Mouse (Mus musculus): Measurements from ENCODE around the gene Pqlc3.

Pqlc3 gene

GRCm38 (mm10) chr12:17001211-17001610, 1.0 kb upstream of the Pqlc3 start:
- no peak for DNase-seq

GRCm38 (mm10) chr12:17000628-17001027, 420 bp upstream of the Pqlc3 start:
- DNase-seq, result no peak

DNA sequence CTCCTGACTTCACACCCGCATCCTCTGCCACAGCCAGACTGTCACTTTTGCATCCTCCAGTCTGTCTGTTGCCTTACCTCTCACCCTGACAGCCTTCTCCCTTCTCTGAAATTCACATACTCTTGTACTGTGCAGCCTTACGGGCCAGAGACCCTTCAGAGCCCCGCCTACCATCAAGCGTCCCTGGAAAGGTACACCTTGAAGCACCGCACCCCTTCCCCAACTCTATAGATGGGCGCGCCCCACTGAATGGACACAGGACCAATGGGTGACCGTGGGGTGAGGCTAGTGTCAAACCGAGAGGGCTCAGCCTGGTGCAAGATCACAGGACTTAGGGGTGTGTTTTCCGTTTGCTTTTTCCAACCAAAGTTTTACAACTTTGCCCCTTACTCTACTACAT, 1.1 kb downstream of the Pqlc3 start:
- no peak for DNase-seq

DNA sequence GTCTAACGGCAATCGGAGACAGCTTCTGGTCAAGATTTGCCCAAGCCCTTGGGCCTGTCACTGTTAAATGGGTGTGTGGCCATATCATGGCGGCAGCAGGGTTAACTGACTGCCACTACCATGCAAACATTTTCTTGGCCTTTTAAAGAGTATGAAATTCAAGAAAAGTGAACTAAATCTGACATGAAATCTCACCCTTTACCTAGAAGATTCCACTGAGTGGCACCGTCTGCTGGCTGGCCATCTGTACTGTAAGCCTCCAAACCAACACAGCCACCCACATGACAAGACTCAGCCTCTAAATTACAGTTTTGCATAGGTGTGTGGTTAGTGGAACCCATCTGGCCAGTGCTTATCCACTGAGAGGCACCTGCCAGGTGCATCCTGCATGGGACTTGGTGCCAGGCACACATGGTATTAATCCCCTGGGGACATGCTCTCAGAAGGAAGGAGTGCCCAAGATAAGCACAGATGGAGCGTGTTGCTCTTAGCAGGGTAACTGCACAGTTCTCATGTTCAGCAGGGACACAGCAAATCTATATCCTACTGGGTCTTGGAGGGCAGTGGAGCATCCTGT, 3.2 kb downstream of the Pqlc3 start:
- no peak for DNase-seq

DNA sequence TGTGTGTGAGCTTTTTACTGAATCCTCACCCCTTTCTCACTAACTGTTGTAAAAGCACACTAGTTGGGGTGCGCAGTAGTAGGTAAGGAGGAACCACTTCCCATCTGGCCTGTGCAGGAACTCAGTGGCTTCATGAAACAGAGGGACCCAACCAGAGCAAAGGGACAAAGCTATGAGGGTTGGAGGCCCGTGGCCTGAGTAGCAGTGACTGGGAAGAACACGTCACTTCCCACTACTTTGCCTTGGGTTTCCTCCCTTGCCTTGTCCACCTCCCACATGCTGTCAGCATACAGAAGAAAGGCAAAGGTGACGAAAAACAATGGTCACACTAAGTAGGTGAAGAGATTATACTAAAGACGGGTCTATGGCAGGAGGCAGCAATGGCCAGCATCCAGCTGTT, 3.9 kb downstream of the Pqlc3 start:
- DNase-seq, result no peak

DNA sequence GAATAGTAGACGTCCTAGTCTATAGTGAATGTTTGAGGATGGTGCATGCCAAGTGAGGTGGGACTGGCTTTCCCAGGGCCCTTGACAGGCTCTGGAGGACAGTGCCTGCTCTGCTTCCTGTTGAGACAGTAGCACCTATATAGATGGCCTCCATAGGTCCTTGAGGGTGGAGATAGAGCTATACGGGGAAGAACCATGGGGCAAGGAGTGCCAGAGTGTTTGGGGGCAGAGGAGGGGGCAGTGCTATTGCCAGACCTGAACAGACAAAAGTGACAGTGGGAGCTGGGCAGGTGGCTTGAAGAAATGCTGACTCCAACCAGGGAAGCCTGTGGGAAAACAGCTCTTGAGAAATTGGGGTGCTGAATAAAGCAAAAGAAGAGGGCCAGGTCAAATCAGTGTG, 5.9 kb downstream of the Pqlc3 start:
- no peak for DNase-seq

DNA sequence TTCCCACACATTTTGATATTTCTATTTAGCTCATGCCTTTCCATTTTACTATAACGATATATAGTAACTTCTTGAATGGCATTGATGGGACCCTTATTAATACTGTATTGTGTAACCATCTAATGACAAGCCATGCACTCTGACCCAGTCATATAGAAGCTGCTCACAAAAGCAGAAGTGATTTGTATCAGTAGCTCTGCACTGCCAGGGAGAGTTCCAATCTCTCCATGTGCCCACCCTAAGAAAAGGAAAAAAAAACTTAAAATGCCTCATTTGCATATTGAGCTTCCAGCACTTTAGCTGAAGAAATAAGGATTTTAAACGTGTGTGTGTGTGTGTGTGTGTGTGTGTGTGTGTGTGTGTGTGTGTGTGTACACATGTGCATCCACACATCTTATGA, 7.9 kb downstream of the Pqlc3 start:
- no peak for DNase-seq

DNA sequence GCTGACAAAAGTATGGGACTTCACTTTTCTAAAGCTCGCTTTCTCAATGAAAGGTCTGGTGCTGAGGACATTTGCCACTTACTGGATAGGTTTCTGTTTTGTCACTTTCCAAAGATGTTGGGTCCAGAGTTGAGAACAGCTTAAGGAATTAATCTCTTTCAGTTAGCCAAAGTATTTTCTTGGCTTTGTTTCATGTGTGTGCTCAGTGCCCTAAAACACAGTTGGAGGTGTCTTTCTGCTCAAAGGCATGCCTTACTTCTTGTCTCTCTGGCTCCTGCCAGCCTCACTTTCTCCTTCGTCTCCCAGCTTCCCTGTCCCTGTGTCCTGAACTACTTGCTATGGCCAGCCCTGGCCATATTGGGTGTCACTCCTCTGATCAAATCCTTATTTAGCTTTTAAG, 8.8 kb downstream of the Pqlc3 start:
- no peak for DNase-seq

DNA sequence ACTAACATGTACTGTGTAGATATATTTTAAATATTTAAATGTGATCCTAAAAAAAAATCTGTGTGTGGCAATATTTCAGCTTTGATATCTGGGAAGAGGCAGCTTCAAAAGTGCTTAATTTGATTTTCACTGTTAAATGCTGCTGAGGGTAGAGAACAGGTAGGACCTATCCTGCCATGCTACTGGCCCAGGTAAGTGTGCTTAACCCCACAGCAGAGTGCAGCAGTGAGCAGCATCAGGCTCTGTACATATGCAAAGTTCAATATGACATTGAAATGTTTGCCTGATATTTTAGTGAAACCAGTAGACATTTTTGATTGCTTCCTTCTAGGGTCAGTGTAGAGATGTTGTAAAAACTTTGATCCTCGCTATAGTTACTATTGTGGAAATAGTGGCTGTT, 14.4 kb downstream of the Pqlc3 start:
- DNase-seq, result no peak

- DNase-seq, result no peak
Measured at GRCm38 (mm10) chr12:16977120-16977519, 23.1 kb downstream of the Pqlc3 start.

- DNase-seq, result no peak
Measured at GRCm38 (mm10) chr12:16966811-16967210, 33.4 kb downstream of the Pqlc3 start.

DNA sequence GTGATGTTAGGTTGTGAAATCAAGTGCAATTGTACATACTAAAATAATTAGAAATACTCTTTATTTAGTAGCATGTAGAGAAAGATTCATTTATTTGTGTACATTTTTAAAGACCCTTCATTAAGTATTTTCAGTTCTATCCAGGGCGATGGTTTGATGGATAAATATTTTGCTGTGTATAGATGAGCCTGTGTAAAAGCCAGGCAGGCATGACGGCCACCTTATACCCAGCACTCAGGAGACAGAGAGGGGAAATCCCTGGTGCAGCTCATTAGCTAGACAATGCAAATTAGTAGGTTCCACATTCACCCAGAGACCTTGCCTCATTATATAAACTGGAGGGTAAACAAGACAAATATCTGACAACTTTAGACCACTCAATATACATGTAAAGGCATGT, 36.9 kb downstream of the Pqlc3 start:
- DNase-seq, result no peak

- DNase-seq, result no peak
Measured at GRCm38 (mm10) chr12:16958851-16959250, 41.4 kb downstream of the Pqlc3 start.

GRCm38 (mm10) chr12:16948239-16948638, 52.0 kb downstream of the Pqlc3 start:
- no peak for DNase-seq

GRCm38 (mm10) chr12:16941976-16942375, 58.2 kb downstream of the Pqlc3 start:
- DNase-seq, result no peak
